Mouse (Mus musculus): Measurements from ENCODE around the gene Tbc1d9. TPM values are rescaled to one million over a fixed set of nuclear protein-coding genes. Genes with fewer than 3 reads are reported as not detected.

Tbc1d9 gene
- total RNA-seq, 2 experiments from 2014 or later, result 0.62 to 0.66 TPM

DNA sequence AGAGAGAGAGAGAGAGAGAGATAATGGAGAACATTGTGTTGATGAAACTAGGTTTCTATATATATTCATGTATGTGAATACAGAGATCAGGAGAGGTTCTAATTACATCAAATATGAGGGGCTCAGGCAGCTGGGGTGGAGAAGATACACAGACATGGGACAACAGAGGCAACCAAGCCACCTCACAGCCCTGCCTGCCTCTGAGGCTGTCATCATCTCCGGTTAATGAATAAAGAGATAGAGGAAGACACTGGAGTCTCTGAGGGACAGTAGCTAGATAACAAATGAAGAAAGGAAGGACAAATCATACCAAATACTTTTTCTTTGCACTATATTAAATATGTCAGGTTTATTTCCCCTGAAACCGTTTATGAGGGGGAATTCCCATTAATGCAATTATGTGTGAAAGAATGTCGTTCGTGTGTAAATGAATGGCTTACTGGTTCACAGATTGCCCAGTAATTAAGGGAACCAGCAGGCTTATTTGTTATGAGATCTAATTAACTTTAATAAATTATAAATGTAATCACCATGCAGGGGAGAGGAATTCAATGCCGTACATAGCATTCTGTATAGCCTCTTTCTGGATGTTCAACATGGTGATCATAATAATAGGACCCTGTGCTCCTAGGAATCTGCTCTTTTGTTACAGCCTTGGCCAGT lies 59.7 kb downstream of the Tbc1d9 start:
- DNase-seq, result no peak
- intact Hi-C loops (cut with DNase I), result no loop called here

GRCm38 (mm10) chr8:83225598-83225997 lies 60.4 kb downstream of the Tbc1d9 start:
- intact Hi-C loops (cut with DNase I), result no loop called here
- no peak for DNase-seq

GRCm38 (mm10) chr8:83227336-83227735 lies 62.2 kb downstream of the Tbc1d9 start:
- DNase-seq, result no peak
- intact Hi-C loops (cut with DNase I), result no loop called here

GRCm38 (mm10) chr8:83233099-83233498 lies 67.9 kb downstream of the Tbc1d9 start:
- intact Hi-C loops (cut with DNase I), result no loop called here
- no peak for DNase-seq

DNA sequence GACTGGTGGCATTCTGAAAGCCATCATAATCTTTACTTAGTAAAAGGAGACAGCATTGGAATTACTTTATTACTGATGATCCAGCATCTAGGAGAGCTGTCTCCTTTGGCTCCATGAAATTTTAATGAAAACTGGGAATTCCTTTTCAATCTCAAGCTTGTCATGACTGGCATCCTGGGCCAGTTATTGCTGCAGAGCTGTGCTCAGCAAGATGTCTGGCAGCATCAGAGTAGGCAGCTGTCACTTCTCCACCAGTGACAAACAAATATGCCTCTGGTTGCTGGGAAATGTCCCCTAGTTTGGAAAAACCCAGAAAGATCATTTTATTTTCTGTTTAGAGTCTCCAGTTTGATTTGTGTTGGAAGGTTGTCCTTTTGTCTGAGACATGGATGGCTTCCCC lies 74.2 kb downstream of the Tbc1d9 start:
- intact Hi-C loops (cut with DNase I), result no loop called here
- DNase-seq, result no peak

GRCm38 (mm10) chr8:83244151-83244550 lies 79.0 kb downstream of the Tbc1d9 start:
- no peak for DNase-seq
- intact Hi-C loops (cut with DNase I), result no loop called here

GRCm38 (mm10) chr8:83250858-83251257 lies 85.7 kb downstream of the Tbc1d9 start:
- no peak for DNase-seq
- intact Hi-C loops (cut with DNase I), result loop anchor here (10.0 kb wide), 1 partner anchor 146 kb away; no protein-coding TSS in a partner anchor

- intact Hi-C loops (cut with DNase I), result loop anchor here (10.0 kb wide), 1 partner anchor 147 kb away; no protein-coding TSS in a partner anchor
These were observed 86.5 kb downstream of the Tbc1d9 start for GRCm38 (mm10) chr8:83251362-83252246.

DNA sequence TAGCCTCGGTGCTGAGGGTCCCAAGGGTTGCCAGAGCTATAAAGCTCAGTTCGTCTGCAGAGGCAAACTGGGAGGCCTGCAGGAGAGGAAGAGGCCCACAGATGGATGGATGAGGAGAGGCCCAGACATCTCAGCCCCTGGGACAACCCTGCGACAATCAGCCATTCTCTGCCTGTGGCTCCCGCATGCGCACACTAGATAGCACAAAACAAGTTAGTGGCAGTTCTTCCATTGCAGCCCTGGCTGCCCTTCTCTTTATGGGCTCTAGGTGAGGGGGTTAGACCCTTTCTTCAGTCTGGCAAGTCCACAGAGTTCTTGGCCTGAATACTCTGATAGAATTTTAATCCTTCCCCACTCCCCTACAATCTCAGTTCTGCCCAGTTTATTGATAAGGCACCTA lies 87.6 kb downstream of the Tbc1d9 start:
- intact Hi-C loops (cut with DNase I), result loop anchor here (10.0 kb wide), 1 partner anchor 148 kb away; no protein-coding TSS in a partner anchor
- DNase-seq, result no peak

More at GRCm38 (mm10) chr8:83251362-83252246, 86.5 kb downstream of the Tbc1d9 start:
- no peak for DNase-seq

DNA sequence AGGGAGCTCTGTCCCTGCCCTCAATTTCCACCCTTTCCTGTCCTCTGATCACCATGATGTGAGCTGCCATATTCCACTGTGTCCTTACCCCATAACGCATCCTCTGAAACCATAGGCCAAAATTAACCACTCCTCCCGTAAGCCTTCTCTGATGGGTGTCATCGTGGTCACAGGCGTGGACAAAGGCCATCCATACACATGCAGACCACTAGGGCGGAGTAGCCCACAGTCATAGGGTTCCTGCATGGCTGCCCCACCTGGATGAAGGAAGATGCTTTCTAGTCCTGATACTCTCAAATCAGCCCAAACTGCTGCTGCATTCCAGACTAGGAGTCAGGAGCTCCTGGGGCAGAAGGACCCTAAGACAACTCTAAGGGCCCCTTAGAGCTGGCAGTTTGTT lies 92.5 kb downstream of the Tbc1d9 start:
- DNase-seq, result no peak
- intact Hi-C loops (cut with DNase I), result loop anchor here (10.0 kb wide), 1 partner anchor 153 kb away; no protein-coding TSS in a partner anchor

- DNase-seq, result peak in 1 of 2 experiments; percentile 21
These were observed 95.5 kb downstream of the Tbc1d9 start for GRCm38 (mm10) chr8:83260418-83261215.

DNA sequence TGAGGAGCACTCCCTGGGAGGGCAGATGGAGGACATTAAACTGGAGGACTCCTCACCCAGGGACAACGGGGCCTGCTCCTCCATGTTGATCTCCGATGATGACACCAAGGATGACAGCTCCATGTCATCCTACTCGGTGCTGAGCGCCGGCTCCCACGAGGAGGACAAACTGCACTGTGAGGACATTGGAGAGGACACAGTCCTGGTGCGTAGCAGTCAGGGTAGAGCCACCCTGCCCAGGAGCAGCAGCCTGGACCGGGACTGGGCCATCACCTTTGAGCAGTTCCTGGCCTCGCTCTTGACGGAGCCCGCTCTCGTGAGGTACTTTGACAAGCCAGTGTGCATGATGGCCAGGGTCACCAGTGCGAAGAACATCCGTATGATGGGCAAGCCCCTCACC lies 106.0 kb downstream of the Tbc1d9 start:
- intact Hi-C loops (cut with DNase I), result no loop called here

More at GRCm38 (mm10) chr8:83260418-83261215, 95.5 kb downstream of the Tbc1d9 start:
- intact Hi-C loops (cut with DNase I), result loop anchor here (5.0 kb wide), 2 partner anchors 82 to 142 kb away; no protein-coding TSS in a partner anchor

DNA sequence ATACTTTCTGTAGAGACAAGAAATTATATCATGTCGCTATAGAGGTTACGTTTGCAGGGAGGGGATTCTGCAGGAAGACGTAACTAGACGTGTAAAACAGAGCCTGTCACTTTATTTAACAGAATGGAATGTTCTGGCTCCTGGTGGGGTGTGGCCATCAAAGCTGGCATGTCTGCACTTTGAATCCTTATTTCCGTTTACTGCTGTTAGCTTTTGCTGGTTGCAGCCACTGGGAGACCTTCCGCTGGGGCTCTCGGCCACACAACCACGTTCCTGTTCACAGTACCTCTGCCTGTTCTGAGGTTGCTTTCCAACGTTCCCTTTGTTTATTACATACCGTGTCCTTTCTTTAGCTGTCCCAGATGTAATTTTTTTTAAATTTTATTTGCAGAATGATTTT lies 107.3 kb downstream of the Tbc1d9 start:
- intact Hi-C loops (cut with DNase I), result no loop called here
- DNase-seq, result no peak

More for the DNA sequence above, 106.0 kb downstream of the Tbc1d9 start:
- DNase-seq, result no peak

GRCm38 (mm10) chr8:83274470-83274869 lies 109.3 kb downstream of the Tbc1d9 start:
- no peak for DNase-seq
- intact Hi-C loops (cut with DNase I), result no loop called here

- DNase-seq, result no peak
- intact Hi-C loops (cut with DNase I), result no loop called here
These were observed 113.3 kb downstream of the Tbc1d9 start for GRCm38 (mm10) chr8:83278431-83278830.

DNA sequence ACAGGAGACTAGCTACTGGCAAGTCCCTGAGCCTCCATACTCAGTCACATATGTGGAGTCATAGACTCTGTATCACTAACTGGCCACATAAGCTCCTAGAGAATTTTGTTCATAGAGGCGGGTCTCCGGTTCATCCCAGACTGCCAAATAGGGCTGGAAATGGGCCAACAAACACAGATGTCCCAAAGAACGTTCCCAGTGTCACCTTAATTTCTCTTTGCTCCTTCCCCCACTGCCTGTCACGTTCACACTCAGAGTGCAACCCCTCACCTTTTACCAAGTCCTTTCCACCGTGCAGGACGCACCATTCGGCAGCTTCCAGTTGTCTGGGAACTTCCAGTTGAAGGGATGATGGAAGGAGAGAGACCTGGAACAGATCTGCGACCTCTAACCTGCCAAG lies 120.2 kb downstream of the Tbc1d9 start:
- no peak for DNase-seq
- intact Hi-C loops (cut with DNase I), result no loop called here

DNA sequence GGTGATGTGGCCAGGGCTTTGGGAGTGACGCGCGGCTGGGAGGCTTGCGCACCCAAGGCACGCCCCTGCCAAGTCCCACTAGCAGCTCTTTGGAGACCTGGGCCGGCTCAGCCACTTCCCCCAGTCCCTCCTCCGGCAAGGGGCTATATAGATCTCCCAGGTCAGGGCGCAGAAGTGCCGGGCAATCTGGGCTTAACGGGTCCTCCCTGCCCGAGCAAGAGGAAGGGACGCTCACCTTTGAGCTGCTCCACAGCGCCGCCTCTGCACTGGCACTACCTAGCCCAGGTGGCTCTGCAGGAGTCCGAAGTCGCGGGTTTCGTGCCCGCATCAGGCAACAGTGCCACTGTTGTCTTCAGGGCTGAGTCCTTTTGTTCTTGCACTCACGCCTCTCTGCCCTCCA lies 125.0 kb downstream of the Tbc1d9 start, which contains the start of gene Ucp1:
Ucp1 (plus strand) TSS at position 177 of the 400 bp plus-strand sequence.
- DNase-seq, result no peak
- intact Hi-C loops (cut with DNase I), result no loop called here

DNA sequence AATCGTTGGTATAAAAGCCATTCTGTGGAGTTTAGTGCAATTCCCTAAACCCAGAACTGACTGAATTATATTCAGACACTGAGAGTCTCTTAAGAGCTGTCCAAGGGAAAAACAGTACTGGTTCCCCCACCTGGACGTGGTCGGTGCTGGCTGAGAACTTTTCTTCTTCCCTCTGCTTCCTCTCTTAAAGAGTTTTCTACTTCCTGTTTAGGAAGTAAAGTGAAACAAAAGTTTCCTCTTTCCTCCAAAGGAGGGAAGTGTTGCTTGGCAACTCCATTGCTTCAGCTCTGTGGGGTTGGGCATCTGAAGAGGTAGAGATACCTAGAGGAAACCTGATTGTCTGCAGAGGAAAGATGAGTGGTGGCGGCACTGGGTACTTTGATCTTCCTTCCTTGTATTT lies 132.2 kb downstream of the Tbc1d9 start:
- intact Hi-C loops (cut with DNase I), result no loop called here
- DNase-seq, result no peak

- no peak for DNase-seq
- intact Hi-C loops (cut with DNase I), result no loop called here
These were observed 135.0 kb downstream of the Tbc1d9 start for GRCm38 (mm10) chr8:83300135-83300534.

DNA sequence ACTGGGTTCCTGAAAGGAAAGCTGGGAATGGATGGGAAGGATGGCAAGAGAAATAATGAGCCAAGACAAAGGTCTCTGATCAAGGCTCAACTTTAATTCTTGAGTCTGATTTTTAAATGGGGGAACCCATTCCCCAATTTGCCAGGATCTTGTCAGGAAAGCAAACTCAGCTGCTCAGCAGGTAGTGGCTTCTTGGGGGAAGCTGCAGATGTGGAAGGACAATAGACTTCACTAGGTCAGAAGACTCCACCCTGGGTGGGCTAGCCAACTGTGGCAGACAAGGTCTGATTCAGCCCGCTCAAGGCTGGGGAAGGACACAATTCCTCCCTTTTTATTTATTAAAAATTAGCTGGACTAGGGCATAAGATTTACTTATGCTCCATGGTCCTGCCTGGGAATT lies 139.8 kb downstream of the Tbc1d9 start:
- intact Hi-C loops (cut with DNase I), result loop anchor here (5.0 kb wide), 1 partner anchor 42 kb away; the partner anchor contains the start of gene Mgat4d

More for the DNA sequence above, 139.8 kb downstream of the Tbc1d9 start:
- DNase-seq, result no peak

All from gastrocnemius, postnatal 36 days (tissue).